Mouse (Mus musculus) gastrocnemius, adult 2 months (tissue): ENCODE data around the gene Dcaf4. TPM values are rescaled to one million over a fixed set of nuclear protein-coding genes. Genes with fewer than 3 reads are reported as not detected.

Experiments used
- DNase-seq: peaks from one replicate; pipeline ENCODE4 v3.0.0; 2022
- H3K27ac ChIP-seq: fragments of 200-600 bp; 2 replicates; pipeline ENCODE4 v1.8.1; 2022; ENCODE audit warnings: mild to moderate bottlenecking
- H3K4me3 ChIP-seq: fragments of 200-600 bp; 2 replicates; pipeline ENCODE4 v1.8.1; 2022; ENCODE audit warnings: mild to moderate bottlenecking, moderate library complexity
- CTCF ChIP-seq: fragments of 200-600 bp; IDR thresholded peaks from 2 replicates; pipeline ENCODE4 v1.8.1; 2022; ENCODE audit warnings: antibody characterized with exemption, mild to moderate bottlenecking, moderate library complexity
- intact Hi-C: fragments of 180-260 bp; cut with DNase I; formaldehyde crosslinking; loops from one replicate; pipeline ENCODE4 v1.15.1; 2025
- total RNA-seq, 2 experiments: library from RNA; stranded (reverse); gene quantifications; 2 replicates each; pipeline ENCODE4 v1.2.3; 2021

Gene Dcaf4
- total RNA-seq, 2 experiments from 2014 or later: 18.0 to 24.5 TPM

DNA sequence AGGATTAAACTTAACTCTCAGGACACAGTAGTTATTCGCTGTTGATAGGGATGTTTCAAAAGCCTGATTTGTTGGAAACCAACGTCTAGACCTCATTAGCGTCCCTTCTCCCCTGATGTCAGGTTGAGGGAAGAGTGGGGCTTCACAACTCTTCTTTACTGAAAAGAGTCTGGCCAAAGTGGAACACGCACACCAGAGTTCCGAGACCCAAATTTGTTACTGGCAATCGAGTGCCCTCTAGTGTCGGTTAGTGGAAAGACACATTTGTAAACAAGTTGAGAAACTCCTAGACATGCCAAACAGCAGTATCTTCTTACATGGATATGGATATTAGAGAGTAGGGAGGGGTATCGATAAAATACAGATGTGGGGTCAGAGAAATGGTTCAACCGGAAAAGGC lies 18.1 kb upstream of the Dcaf4 start:
- TF ChIP-seq CTCF: peak; percentile 82
- intact Hi-C loops: loop anchor here (1.0 to 5.0 kb wide), 2 partner anchors 290 to 388 kb away; no protein-coding TSS in a partner anchor
- DNase-seq: peak; percentile 55
- no peak overlapping the region for H3K4me3 ChIP-seq
- H3K27ac ChIP-seq: no peak overlapping the region

DNA sequence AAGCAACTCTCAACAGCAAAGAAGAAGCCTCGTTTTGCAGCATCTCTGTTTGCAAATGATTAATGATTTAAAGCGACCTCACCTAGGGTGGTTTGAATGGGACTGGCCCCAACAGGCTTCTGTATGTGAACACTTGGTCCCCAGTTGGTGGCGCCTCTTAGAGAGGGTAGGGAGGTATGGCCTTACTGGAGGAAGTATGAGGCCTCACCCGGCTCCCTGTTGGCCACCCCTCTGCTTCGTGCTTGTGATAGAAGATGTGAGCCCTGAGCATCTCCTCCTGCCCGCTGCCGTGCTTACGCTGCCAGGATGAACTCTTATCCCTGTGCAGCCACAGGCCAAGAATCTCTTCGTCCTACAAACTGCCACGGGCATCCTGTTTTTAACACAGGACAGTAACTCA lies 13.7 kb upstream of the Dcaf4 start:
- Histone ChIP-seq H3K27ac (no peak overlapping the region), H3K4me3 (no peak overlapping the region)
- no peak for DNase-seq
- TF ChIP-seq CTCF: no peak
- intact Hi-C loops: no loop called here

DNA sequence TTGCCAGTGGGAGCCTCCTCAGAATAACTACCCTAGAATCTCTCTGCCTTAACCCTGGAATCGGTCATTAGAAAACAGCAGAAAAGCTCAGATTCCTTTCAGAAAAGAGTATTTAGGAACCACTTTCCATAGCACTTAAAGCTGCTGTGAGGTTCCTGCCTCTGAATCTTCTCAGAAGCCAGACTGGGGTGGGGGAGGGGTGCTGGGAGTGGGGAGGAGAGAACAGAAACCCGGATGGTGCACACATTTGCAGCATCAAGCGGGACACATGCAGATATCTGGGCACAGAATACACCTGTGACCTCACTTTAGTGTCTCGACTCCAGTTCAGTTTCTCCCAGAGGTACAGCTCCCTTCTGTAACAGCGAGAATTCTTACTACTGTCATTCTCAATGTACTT lies 9.7 kb upstream of the Dcaf4 start:
- TF ChIP-seq CTCF: no peak
- no peak overlapping the region for H3K4me3 ChIP-seq
- H3K27ac ChIP-seq: no peak overlapping the region
- DNase-seq: no peak
- intact Hi-C loops: no loop called here

DNA sequence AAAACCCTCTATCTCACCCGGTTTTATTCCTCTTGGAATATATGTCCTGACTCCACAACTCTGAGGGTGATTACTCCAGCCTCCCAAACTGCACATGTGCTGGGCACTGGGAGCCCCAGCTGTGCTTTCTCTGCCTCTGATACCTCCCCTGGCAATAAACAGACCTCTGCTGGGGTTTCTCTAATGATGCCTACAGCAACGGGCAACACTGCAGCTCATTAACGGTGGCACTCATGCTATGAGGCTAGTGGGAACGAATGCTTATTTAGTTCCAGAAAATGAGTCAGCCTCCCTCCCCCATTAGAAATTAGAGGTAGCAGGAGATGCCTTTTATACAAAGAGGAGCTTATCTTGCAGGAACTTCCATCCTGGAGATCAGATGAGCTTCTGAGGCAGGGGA lies 7.5 kb upstream of the Dcaf4 start:
- H3K4me3 ChIP-seq: no peak overlapping the region
- no peak overlapping the region for H3K27ac ChIP-seq
- intact Hi-C loops: no loop called here
- no peak for DNase-seq
- TF ChIP-seq CTCF: no peak

DNA sequence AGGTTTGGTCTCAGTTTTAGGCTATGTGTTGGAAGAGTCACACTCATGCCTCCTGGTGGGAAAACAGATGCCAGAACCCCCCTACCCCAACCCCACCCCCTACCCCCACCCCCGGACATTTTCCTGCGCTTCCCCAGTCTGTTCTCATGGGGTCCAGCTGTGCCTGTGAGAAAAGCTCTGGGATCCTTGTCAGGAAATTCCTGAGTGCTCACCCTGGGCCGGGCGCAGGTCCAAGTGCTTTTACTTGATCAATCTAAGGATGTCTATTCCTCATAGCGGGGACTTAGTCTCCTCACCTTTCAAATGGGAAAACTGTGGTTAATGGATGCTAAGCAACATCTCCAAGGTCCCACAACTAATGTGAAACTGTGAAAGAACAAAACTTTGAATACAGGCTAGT lies 7.1 kb upstream of the Dcaf4 start:
- no peak overlapping the region for H3K4me3 ChIP-seq
- no peak for TF ChIP-seq CTCF
- no peak for DNase-seq
- H3K27ac ChIP-seq: no peak overlapping the region
- intact Hi-C loops: no loop called here

DNA sequence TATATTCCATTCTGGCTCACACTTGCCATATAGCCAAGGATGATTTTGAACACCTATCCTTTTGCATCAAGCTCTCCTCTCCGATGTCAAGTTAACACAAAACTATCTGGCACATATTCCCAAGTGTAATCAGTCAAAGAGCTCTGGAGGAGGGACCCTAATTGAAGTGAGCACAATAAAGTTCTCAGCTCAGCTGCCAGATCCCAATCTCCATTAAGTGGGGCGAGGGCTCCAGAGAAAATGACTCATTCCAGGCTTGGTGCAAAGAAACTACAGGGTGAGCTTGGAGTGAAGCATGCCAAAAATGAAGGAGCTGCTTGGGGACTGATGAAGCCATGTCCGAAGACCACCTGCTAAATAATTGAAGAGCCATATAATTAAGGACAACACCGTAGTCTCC lies 6.0 kb upstream of the Dcaf4 start:
- Histone ChIP-seq H3K4me3 (no peak overlapping the region), H3K27ac (no peak overlapping the region)
- TF ChIP-seq CTCF: no peak
- DNase-seq: no peak
- intact Hi-C loops: no loop called here

DNA sequence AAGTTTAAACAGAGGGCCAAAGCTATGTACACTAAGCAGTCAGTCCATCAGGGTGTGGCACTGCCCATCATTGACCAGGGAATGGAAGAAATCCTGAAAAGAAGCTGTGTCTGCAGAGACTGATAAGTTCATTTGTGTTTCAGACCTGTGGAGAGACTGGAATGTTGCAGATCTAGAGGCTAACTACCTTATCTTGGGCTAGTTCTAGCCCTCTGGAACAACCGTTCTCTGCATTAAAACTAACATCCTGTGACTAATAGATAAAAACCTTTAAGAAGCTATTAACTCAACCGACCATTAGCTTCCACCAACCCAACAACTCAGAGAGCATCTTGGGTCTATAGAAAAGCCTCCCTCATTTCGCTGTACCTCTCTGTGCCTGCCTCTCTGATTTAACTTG lies 2.7 kb upstream of the Dcaf4 start:
- Histone ChIP-seq H3K4me3 (no peak overlapping the region), H3K27ac (no peak overlapping the region)
- DNase-seq: no peak
- no peak for TF ChIP-seq CTCF
- intact Hi-C loops: no loop called here

DNA sequence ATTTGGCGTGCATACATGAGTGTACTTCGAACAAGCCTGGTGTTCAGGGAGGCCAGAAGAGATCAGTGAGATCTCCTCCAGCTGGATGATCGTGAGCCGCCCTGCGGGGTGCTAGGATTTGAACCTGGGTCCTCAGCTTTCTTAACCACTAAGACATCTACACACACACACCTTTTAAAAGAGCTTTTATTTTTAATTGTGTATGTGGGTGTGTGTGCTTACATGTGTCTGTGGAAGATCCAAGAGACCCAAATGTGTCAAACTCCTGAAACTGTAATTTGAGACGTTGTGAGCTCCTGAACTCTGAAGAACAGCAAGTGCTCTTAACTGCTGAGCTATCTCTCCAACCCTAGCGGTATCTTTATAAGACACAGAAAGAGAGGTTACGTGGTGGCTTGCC lies 817 bp downstream of the Dcaf4 start:
- no peak for TF ChIP-seq CTCF
- peak; percentile 18 for DNase-seq
- intact Hi-C loops: loop anchor here (5.0 kb wide), 1 partner anchor 111 kb away; the partner anchor contains the start of gene Rbm25
- H3K4me3 ChIP-seq: peak overlapping the region; percentile 89
- peak overlapping the region; percentile 93 for H3K27ac ChIP-seq

DNA sequence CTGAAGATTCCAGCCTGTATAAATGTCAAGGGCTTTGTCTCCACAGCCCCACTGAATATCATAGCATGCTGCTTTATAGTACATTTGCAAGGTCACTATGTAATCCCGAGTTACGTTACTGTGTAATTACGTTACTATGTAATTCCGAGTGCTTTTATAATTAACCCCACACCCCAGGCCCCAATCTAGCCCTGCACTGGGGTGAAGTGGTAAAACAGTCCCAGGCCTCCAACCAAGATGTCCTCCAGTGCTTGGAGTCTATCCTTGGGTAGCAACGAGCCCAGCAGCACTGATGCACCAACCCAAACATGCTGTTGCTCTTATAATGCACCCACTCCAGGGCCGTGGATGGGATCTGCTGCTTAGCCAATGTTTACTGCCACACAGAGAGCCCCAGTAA lies 2.8 kb downstream of the Dcaf4 start:
- intact Hi-C loops: loop anchor here (5.0 kb wide), 1 partner anchor 109 kb away; the partner anchor contains the start of gene Rbm25
- no peak for TF ChIP-seq CTCF
- no peak for DNase-seq
- H3K27ac ChIP-seq: peak overlapping the region; percentile 90
- no peak overlapping the region for H3K4me3 ChIP-seq

DNA sequence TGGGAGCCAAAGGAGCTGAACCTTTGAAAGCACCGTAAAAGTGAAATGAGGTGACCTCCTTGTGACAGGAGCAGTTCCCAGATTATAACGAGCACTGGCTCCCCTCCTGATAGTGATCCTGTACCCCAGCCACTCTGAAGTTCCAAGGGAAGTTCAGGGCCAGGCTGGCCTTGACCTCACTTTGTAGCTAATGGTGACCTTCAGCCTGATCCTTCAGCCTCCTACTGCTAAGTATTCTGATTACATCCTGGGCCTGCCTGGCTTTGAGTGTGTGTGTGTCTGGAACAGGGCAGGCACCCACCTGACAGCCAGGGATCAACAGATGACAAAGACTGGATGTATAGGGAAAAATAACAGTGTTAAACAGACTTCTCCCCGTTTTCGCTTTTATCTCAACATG lies 3.6 kb downstream of the Dcaf4 start:
- DNase-seq: peak; percentile 38
- no peak for TF ChIP-seq CTCF
- intact Hi-C loops: loop anchor here (2.0 to 5.0 kb wide), 2 partner anchors 21 to 108 kb away; partner anchors contain the start of gene Rbm25
- Histone ChIP-seq H3K4me3 (no peak overlapping the region), H3K27ac (peak overlapping the region; percentile 90)

DNA sequence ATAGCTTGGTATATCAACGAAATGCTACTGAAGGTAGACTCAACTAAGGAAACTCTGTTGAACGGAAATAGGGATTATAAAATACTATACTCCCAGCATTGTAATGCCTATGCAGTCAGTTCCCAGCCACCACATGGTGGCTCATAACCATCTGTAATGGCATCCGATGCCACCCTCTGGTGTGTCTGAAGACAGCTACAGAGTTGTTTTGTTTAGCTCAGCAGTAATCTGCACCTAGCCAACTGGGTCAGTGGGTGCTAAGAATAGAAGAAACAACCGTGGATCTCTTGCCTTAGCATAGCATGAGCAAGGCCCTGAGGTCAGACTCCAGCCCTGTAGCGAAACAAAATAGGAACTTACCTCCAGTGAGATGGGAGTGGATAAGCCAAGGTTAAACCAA lies 4.1 kb downstream of the Dcaf4 start:
- H3K27ac ChIP-seq: peak overlapping the region; percentile 90
- peak; percentile 55 for TF ChIP-seq CTCF
- no peak overlapping the region for H3K4me3 ChIP-seq
- peak; percentile 75 for DNase-seq
- intact Hi-C loops: loop anchor here (2.0 to 5.0 kb wide), 2 partner anchors 20 to 108 kb away; partner anchors contain the start of gene Rbm25

DNA sequence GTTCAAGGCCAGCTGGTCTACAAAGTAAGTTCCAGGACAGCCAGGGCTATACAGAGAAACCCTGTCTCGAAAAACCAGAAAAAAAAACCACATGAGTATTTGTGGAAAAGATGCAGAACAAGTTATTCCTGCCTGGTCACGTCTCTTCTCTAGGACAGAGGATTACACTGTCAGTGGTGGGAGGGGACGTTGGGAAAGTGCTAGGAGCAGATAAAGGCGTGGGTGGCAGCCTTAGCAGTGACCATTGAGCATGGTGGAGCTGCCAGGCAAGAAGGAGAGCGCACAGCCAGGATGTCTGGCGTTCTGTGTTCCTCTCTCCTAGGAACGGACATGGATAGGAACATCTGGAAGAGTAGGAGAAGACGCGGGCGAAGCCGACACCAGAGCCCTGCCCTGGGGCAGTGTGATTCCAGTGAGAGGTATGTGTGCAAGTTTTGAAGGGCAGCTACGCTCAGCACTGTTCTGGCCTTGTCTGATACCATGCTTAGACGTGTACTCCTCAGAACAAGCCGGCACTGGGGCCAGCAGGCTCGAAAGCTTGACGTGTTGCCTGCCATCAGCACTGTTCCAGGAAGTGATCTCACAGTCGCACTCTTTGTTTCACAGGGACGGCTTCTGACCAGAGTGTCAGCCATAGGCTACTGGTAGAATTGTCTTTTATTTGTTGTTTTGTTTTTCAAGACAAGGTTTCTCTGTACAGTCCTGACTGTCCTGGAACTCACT lies 5.7 kb downstream of the Dcaf4 start:
- Histone ChIP-seq H3K27ac (peak overlapping the region; percentile 90), H3K4me3 (peak overlapping the region; percentile 10)
- intact Hi-C loops: loop anchor here (2.0 kb wide), 1 partner anchor 19 kb away; no protein-coding TSS in a partner anchor
- TF ChIP-seq CTCF: no peak
- DNase-seq: no peak

DNA sequence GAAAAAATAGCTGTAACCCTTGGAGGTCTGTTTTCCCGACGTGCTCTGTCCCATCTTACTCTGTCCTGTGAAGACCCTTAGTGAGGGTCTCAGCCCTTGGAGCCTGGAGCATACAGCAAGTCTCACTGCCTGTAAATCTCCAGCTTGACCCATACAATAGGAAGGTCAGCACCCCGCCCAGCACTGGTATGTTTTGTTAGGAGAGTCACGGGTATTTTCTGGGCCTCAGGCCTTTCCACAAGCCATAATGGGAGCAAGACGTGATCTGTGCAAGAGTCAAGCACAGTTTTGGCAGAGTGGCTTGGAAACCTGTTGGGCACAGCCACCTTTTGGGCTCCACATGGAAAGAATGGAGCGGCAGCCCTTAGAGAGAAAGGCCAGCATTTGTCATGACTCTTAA lies 7.5 kb downstream of the Dcaf4 start:
- Histone ChIP-seq H3K27ac (peak overlapping the region; percentile 62), H3K4me3 (no peak overlapping the region)
- intact Hi-C loops: no loop called here
- no peak for TF ChIP-seq CTCF
- no peak for DNase-seq

DNA sequence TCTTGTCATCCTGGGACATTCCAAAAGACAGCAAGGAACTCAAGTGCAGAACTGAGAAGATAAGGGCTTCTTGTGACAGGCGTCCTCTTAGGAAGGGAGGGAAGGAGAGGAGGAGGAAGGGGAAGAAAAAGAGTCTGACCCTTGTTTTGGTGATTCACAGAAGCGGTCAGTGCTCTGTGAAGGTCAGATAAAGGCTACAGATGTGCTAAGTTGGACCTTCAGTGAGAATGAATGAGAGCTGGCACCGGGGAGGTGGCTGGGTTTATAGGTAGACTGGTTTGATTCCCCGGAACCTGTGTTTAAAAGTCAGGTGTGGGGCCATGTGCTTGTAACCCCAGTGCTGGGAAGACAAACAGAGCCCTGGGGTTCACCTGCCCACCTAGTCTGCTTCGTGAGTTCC lies 8.4 kb downstream of the Dcaf4 start:
- no peak for DNase-seq
- no peak overlapping the region for H3K4me3 ChIP-seq
- H3K27ac ChIP-seq: peak overlapping the region; percentile 62
- intact Hi-C loops: no loop called here
- TF ChIP-seq CTCF: no peak
